Mouse (Mus musculus): ENCODE results near the gene Kxd1.

DNA sequence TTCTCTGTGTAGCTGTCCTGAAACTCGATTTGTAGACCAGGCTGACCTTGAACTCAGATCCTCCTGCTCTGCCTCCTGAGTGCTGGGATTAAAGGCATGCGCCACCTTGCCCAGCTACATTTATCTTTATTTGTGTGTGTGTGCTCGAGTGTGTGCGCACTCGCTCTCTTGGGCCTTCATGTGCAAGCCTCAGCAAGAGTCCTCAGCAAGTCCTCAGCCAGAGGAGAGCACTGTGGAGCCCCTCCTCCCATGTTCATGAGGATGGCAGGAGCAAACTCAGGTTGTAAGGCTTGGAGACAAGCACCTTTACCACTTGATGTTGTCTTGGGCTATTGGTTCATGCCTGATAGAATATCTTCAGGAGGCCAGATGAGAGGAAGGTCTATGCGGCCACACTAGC is 20.0 kb upstream of the Kxd1 start:
- TF ChIP-seq POLR2A (IDR thresholded peaks at IDR 0.05; ENCODE audit: borderline replicate concordance, insufficient read depth, low read length) (no peak), CTCF (IDR thresholded peaks at IDR 0.05; ENCODE audit: borderline replicate concordance, insufficient read depth, low read depth, low read length) (no peak)
